Mouse (Mus musculus) CH12.LX (cell line): ENCODE data around the gene Tfpi2. TPM values are rescaled to one million over a fixed set of nuclear protein-coding genes. Genes with fewer than 3 reads are reported as not detected.

ENCODE experiments used
- DNase-seq: peaks from one replicate; pipeline ENCODE4 v3.0.0-alpha.2; 2013; ENCODE audit errors: extremely low read depth
- H3K27ac ChIP-seq: 2 replicates; pipeline ENCODE4 v1.5.1; 2012; ENCODE audit warnings: low read depth, mild to moderate bottlenecking, control low read depth, moderate library complexity; ENCODE audit not compliant: insufficient read depth
- H3K27me3 ChIP-seq: replicated peaks from 2 replicates; pipeline ENCODE3; 2012; ENCODE audit warnings: inconsistent platforms
- H3K36me3 ChIP-seq, 2 experiments: replicated peaks in 1 of 2; 2 replicates each; pipeline versions ENCODE3 to v1.6.1; 2012; ENCODE audit warnings: inconsistent platforms in 1 of 2, low read length in 1 of 2, mild to moderate bottlenecking in 1 of 2, mixed read lengths in 1 of 2, moderate library complexity in 1 of 2; ENCODE audit not compliant: control insufficient read depth in 1 of 2, insufficient read depth in 1 of 2
- H3K4me1 ChIP-seq, 2 experiments: 2 replicates each; pipeline ENCODE4 v1.6.1; 2012; ENCODE audit warnings: inconsistent platforms in 1 of 2, moderate library complexity in 1 of 2; ENCODE audit not compliant: insufficient read depth in 2 of 2, control insufficient read depth in 1 of 2
- H3K4me2 ChIP-seq: 2 replicates; pipeline ENCODE4 v1.6.1; 2012; ENCODE audit warnings: low read depth, mild to moderate bottlenecking, control low read depth; ENCODE audit not compliant: poor library complexity, insufficient read depth, severe bottlenecking
- H3K4me3 ChIP-seq, 3 experiments: fragments of 150-350 bp in 1 of 3; sonication (generic) in 1 of 3; replicated peaks in 1 of 3; 2 replicates each; pipeline versions ENCODE3 to v1.5.1; 2011 to 2012; ENCODE audit warnings: low read depth in 2 of 3, low read length in 2 of 3, mild to moderate bottlenecking in 2 of 3, moderate library complexity in 2 of 3, control low read depth in 1 of 3, improper control_type of control experiment in 1 of 3, inconsistent platforms in 1 of 3, mixed read lengths in 1 of 3; ENCODE audit not compliant: poor library complexity in 1 of 3
- H3K79me2 ChIP-seq: replicated peaks from 2 replicates; pipeline ENCODE4 v1.6.1; 2012; ENCODE audit warnings: mild to moderate bottlenecking, moderate library complexity; ENCODE audit not compliant: control insufficient read depth, poor library complexity, insufficient read depth, severe bottlenecking; ENCODE audit errors: extremely low read depth
- H3K9ac ChIP-seq: 2 replicates; pipeline ENCODE4 v1.6.1; 2012; ENCODE audit warnings: low read depth, mild to moderate bottlenecking, control low read depth, moderate library complexity; ENCODE audit not compliant: insufficient read depth
- H3K9me3 ChIP-seq: replicated peaks from 2 replicates; pipeline ENCODE3; 2012; ENCODE audit warnings: low read length, inconsistent platforms, mixed read lengths
- E2F4 ChIP-seq: IDR thresholded peaks from 2 replicates; pipeline ENCODE4 v1.6.1; 2011; ENCODE audit warnings: low read depth, low read length, improper control_type of control experiment; ENCODE audit not compliant: insufficient replicate concordance
- EP300 ChIP-seq: IDR thresholded peaks from 2 replicates; pipeline ENCODE4 v1.6.1; 2011; ENCODE audit warnings: low read length, improper control_type of control experiment
- ETS1 ChIP-seq: conservative IDR thresholded peaks from 2 replicates; pipeline ENCODE4 v1.6.1; 2012; ENCODE audit warnings: low read depth, mild to moderate bottlenecking, inconsistent platforms, low read length, improper control_type of control experiment, moderate library complexity
- HCFC1 ChIP-seq: IDR thresholded peaks from 2 replicates; pipeline ENCODE4 v1.6.1; 2012; ENCODE audit warnings: low read depth, mild to moderate bottlenecking, inconsistent platforms, low read length, improper control_type of control experiment
- MEF2A ChIP-seq: IDR thresholded peaks from 2 replicates; pipeline ENCODE4 v1.6.1; 2014; ENCODE audit warnings: low read depth, mild to moderate bottlenecking, inconsistent platforms, low read length, improper control_type of control experiment, borderline replicate concordance
- NELFE ChIP-seq: IDR thresholded peaks from 2 replicates; pipeline ENCODE4 v1.6.1; 2011; ENCODE audit warnings: low read depth, low read length, improper control_type of control experiment
- PAX5 ChIP-seq: IDR thresholded peaks from 2 replicates; pipeline ENCODE4 v1.6.1; 2012; ENCODE audit warnings: low read length, inconsistent platforms, mixed read lengths
- POLR2A ChIP-seq: IDR thresholded peaks from 2 replicates; pipeline ENCODE4 v1.6.1; 2011; ENCODE audit warnings: low read depth, mild to moderate bottlenecking, improper control_type of control experiment, low read length
- POLR2AphosphoS2 ChIP-seq: IDR thresholded peaks from 2 replicates; pipeline ENCODE4 v1.6.1; 2011; ENCODE audit warnings: low read depth, low read length, improper control_type of control experiment
- RCOR1 ChIP-seq: conservative IDR thresholded peaks from 2 replicates; pipeline ENCODE4 v1.6.1; 2012; ENCODE audit warnings: low read depth, mild to moderate bottlenecking, inconsistent platforms, low read length, improper control_type of control experiment
- TBP ChIP-seq: conservative IDR thresholded peaks from 2 replicates; pipeline ENCODE4 v1.6.1; 2011; ENCODE audit warnings: low read depth, low read length, improper control_type of control experiment
- TCF12 ChIP-seq: IDR thresholded peaks from 2 replicates; pipeline ENCODE4 v1.6.1; 2014; ENCODE audit warnings: low read depth, mild to moderate bottlenecking, inconsistent platforms, low read length, improper control_type of control experiment
- UBTF ChIP-seq: IDR thresholded peaks from 2 replicates; pipeline ENCODE4 v1.6.1; 2012; ENCODE audit warnings: low read depth, mild to moderate bottlenecking, inconsistent platforms, low read length, improper control_type of control experiment, moderate library complexity
- USF1 ChIP-seq: IDR thresholded peaks from 2 replicates; pipeline ENCODE4 v1.6.1; 2014; ENCODE audit warnings: low read depth, mild to moderate bottlenecking, inconsistent platforms, low read length, improper control_type of control experiment
- ZMIZ1 ChIP-seq: IDR thresholded peaks from 2 replicates; pipeline ENCODE4 v1.6.1; 2012; ENCODE audit warnings: low read depth, mild to moderate bottlenecking, inconsistent platforms, low read length, improper control_type of control experiment
- ZNF384 ChIP-seq: IDR thresholded peaks from 2 replicates; pipeline ENCODE4 v1.6.1; 2012; ENCODE audit warnings: low read depth, low read length, improper control_type of control experiment, inconsistent platforms
- dilution Hi-C: fragments of 300-500 bp; cut with MboI; formaldehyde crosslinking; loops from 2 replicates; pipeline ENCODE4 v1.14.3; 2020; ENCODE audit warnings: low sequenced_read_pairs; ENCODE audit not compliant: extremely low pct_unique_long_range_greater_than_20kb, extremely low pct_ligation_motif_present
- in situ Hi-C: fragments of 300-500 bp; cut with MboI; formaldehyde crosslinking; loops from 3 replicates; pipeline ENCODE4 v1.14.3; 2019; ENCODE audit warnings: low sequenced_read_pairs, low pct_ligation_motif_present, low pct_unique_long_range_greater_than_20kb, mixed read lengths
- polyA plus RNA-seq: library from polyadenylated mRNA; unstranded; fragments of >175 nt; gene quantifications from 2 replicates; pipeline ENCODE4 v1.2.1, GENCODE M21; 2012; ENCODE audit warnings: low read depth; ENCODE audit not compliant: insufficient read length
- total RNA-seq, 2 experiments: library from RNA; depleted of rRNA; stranded (reverse); fragments of 300-350 nt in 1 of 2; fragments of >200 nt in 1 of 2; gene quantifications; 2 replicates each; pipeline ENCODE4 v1.2.3; 2012 to 2014

The Tfpi2 gene
- total and polyA plus RNA-seq, 3 experiments = not detected

DNA sequence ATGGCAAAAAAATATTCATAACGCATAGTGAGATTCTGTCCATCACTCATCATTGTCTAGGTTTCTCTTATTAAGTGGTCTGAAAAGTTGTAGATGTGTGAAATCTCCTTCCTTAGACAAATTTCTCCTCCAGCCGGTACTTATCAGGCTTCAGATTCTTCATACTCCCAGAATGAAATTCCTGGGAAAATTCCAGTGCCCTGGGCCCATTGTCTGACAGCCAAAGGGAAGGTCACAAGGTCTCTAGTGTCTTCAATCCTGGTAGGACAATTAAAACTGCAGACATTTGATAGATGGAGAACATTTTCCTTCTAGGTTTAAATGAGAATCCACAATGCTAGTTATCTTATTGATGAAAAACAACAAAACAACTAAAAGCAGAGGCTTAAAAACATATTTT lies 53.1 kb downstream of the Tfpi2 start:
- H3K4me3 ChIP-seq = no peak overlapping the region
- peaks cover 0 to 2% of the 10 kb centered on the region in 2 experiments; a peak in 1 of 4 replicates for H3K4me1 ChIP-seq
- no peak overlapping the region for H3K27ac ChIP-seq
- in situ Hi-C loops (no loop called here), dilution Hi-C loops (no loop called here)
- no peaks in the 10 kb centered on the region for H3K27me3 ChIP-seq
- H3K79me2 ChIP-seq = no peaks in the 10 kb centered on the region
- H3K9me3 ChIP-seq = no peaks in the 10 kb centered on the region
- H3K4me2 ChIP-seq = no peak overlapping the region
- no peak overlapping the region for H3K9ac ChIP-seq
- TF ChIP-seq MEF2A (no peak), UBTF (no peak), NELFE (no peak), TCF12 (no peak)
- DNase-seq = no peak
- no peaks in the 10 kb centered on the region for H3K36me3 ChIP-seq

GRCm38 (mm10) chr6:3935048-3935447 lies 53.7 kb downstream of the Tfpi2 start:
- in situ Hi-C loops = no loop called here

DNA sequence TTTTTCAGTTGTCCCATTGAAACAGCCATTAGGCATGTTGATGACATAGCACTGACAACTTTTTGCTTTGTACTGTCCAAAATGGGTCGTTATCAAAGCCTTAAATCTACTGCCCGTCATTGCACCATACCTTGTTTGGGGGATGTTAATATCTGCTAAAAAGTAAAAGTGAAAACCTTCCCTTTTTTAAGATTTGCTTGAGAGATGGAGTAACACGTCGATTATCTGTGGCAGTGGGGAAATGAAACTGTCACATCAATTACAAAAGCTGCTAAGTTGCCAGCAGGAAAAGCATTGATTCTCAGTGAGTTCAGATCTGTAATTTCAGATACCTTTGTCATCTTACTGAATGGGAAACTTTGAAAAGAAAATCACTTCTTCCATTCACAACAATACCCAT lies 62.6 kb downstream of the Tfpi2 start:
- Histone ChIP-seq H3K79me2 (no peaks in the 10 kb centered on the region), H3K36me3 (no peaks in the 10 kb centered on the region), H3K27me3 (no peaks in the 10 kb centered on the region), H3K9me3 (no peaks in the 10 kb centered on the region), H3K4me2 (no peak overlapping the region; the same call in 1 of the 2 replicates), H3K27ac (no peak overlapping the region), H3K4me3 (no peak overlapping the region), H3K4me1 (no peaks in the 10 kb centered on the region; a peak in 1 of 4 replicates), H3K9ac (no peak overlapping the region)
- dilution Hi-C loops (no loop called here), in situ Hi-C loops (no loop called here)
- DNase-seq = peak; percentile 7
- TF ChIP-seq RCOR1 = no peak
- TF ChIP-seq EP300 = 0 out of 2 replicates have a peak, but pooled peaks have one; percentile 8

More at GRCm38 (mm10) chr6:3935048-3935447, 53.7 kb downstream of the Tfpi2 start:
- no peak for TF ChIP-seq UBTF
- no peak for TF ChIP-seq HCFC1
- no peak for TF ChIP-seq ZNF384
- no peak for TF ChIP-seq POLR2AphosphoS2
- no peak for TF ChIP-seq PAX5
- TF ChIP-seq USF1 = no peak
- TF ChIP-seq ETS1 = no peak
- no peak for TF ChIP-seq E2F4
- TF ChIP-seq TBP = no peak
- no peak for TF ChIP-seq ZMIZ1
- TF ChIP-seq RCOR1 = no peak
- no peak for TF ChIP-seq POLR2A
- no peaks in the 10 kb centered on the region for H3K9me3 ChIP-seq
- no peak overlapping the region for H3K4me2 ChIP-seq
- H3K4me1 ChIP-seq = no peaks in the 10 kb centered on the region
- no peaks in the 10 kb centered on the region for H3K79me2 ChIP-seq
- H3K36me3 ChIP-seq = no peaks in the 10 kb centered on the region
- no peak overlapping the region for H3K4me3 ChIP-seq
- dilution Hi-C loops = no loop called here
- DNase-seq = no peak
- H3K27me3 ChIP-seq = no peaks in the 10 kb centered on the region
- H3K9ac ChIP-seq = no peak overlapping the region
- H3K27ac ChIP-seq = no peak overlapping the region
